Mouse (Mus musculus) ovary, adult 18-20 months (tissue): ENCODE results near the gene Tmem106c.

Experiments used
- DNase-seq: peaks from one replicate; pipeline ENCODE4 v3.0.0; 2022; ENCODE audit warnings: low spot score, mixed read lengths

The Tmem106c gene

DNA sequence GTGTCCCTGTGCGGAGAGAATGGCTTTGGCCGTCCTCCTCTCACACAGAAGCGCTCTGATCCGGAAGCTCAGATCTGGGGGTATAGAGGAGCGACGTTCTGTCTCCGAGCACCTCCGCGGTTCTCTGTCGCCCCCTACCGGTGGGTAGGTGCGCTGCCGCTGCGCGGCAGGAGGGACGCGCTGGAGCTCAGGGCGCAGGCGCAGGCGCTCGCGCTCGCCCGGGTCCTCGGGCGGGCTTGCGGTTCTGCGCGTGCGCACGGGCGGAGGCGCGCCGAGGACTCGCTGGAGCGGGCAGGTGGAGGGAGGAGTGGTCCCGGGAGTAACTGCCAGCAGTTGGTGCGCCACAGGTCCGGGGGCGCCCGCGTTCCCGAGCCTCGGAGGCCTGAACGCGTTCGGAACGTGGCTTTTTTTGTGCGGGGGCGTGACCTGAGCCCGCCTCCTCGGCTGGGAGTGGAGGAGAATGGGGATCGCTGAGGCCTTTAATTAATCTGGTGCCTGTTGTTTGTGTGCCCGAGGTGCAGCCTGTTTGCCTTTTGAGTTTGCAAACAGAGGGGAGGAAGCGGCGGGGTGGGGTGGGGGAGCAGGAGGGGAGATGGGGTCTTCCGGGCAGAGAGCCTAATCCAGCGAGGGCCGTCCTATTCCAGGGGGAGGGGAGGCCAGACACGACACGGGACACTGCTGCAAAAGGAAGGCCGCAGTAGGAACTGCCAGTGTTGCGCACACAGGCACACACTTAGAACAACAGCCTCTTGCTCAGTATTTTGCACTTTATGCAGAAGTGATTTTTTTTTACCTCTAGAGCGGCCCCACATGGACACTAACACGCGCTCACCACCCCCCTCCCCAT is at the start of gene Tmem106c:
Tmem106c (plus strand) TSS at position 212 of the 847 bp plus-strand sequence.
- peak; percentile 86 for DNase-seq

DNA sequence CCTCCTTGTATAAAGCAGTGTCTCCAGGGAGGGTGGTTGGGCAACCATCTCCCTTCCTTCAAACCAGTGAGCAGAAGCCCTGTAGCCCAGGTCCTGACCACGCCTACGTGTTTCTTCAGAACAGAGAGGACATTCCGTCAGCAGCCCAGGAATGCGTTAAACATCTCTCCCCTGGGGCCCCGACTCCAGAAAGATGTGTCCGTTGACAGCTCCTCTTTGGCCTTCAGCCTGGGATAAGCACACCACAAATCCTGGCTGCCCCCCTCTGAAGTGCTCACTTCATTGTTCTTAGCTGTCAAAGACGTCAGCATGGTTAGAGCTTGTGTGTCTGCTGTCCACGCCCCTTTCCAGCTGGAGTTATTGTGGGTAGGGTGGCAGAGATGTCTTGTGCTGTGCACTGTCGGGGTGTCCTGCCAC is 49.7 kb upstream of the Tmem106c start:
- no peak for DNase-seq

DNA sequence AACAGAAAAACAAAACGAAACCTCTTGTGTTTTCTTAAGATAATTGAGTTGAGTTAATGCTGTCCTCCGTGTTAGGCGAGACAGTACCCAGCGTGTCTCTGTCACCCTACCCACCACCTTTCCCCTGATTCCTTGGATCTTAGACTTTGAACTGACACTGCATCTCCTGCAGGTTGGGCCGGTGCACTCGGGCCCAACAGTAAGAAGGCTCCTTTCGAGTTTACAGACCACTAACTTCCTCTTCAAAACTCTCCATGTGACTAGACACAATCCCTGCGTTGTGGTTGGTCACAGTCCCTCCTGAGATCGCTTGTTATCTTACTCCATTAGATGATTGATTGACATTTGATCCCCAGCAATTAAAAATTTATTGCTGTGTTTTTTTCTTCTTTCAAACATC is 46.0 kb upstream of the Tmem106c start:
- DNase-seq, result no peak

DNA sequence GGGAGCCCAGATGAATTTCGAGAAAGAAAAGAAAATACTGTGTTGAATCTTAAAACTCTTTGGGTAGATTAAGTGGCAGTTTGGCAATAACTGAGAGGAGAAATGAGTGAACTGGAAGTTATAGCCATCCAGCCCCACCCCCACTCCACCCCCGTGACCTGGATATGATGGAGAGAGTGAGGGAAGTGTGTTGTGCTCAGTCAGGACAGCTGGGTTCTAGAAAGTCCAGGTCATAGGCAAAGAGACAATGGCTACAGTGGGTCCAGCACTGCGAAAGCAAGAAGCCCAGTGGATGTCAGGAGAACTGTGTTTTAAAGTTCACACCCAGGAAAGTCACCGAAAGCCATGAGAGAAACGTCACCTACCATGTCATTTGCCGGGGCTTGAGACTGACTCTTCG is 44.8 kb upstream of the Tmem106c start:
- no peak for DNase-seq

GRCm38 (mm10) chr15:97920306-97920705 is 43.7 kb upstream of the Tmem106c start:
- no peak for DNase-seq

GRCm38 (mm10) chr15:97921796-97922195 is 42.2 kb upstream of the Tmem106c start:
- no peak for DNase-seq

GRCm38 (mm10) chr15:97922421-97922820 is 41.6 kb upstream of the Tmem106c start:
- DNase-seq, result no peak

DNA sequence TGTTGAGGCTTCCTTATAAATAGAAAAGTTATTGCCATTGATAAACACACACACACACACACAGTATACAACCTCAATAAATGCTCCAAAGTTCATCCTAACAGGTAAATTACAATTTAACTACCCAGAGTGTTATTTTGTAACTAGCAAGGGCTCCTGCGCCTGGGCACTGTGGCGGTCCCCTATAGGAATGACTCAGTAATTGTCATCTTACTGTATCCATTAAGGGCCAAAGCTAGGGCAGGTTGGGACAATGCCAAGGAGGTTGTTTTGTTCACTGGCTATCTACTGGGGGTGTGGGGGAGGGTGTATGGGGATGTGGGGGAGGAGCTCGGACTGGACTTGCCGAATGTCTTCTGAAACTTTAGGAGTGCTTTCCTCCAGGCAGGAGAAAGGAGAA is 37.0 kb upstream of the Tmem106c start:
- no peak for DNase-seq

DNA sequence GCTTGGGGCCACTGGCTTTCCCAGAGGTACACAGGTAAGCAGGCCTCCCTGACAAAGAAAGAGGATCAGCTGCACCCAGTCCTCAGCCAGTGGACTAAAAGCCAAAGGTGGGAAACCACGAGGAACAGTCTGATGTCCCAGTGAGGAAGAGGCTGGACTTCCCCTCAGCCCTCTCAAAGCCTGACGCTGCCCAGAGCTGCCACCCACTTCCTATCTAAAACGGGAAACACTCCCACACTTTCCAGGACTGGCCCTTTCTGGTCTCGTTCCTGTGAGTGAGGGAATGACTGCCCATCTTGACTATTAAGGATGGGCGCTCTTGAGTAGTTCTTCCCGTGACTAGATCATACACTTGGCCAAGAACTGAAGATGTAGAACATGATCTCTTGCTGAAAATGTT is 36.2 kb upstream of the Tmem106c start:
- no peak for DNase-seq

- DNase-seq, result no peak
Measured at GRCm38 (mm10) chr15:97929259-97929824, 34.7 kb upstream of the Tmem106c start.

DNA sequence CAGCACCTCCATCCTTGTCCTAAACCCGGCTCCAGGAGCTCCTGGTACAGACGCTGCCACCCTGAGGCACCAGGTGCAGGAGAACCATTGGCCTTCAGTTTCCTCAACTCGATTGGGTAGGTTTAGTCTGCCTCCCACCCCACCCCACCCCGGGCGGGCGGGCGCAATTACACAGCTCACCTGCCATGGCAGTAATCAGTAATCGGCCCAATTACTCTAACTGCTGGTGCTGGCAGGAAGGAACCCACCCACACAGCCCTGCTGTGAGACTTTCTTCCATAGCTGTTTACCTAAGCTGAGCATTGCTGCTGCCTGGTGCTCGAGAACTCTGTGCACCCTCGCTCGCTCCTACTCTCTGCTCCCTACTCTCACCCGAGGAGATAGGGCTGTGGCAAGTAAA is 31.6 kb upstream of the Tmem106c start:
- no peak for DNase-seq

DNA sequence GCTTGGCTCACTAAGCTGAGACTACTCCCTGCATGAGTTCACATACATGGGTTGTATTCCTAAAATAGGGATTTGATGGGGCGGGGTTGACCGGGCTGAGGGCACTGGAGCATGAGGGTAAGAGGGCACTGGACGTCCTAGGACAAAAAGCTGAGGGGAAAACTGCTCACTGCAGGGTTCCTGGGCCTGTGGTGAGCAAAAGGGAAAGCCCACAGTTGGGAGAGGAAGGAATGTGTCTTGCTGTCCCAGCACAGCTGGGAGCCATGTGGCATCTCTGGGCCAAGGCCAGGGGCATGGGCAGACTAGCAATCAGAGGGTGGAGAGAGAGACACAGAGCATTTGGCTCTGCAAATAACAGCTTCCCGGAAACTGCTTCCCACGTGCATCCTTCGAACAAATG is 25.4 kb upstream of the Tmem106c start:
- no peak for DNase-seq

GRCm38 (mm10) chr15:97940088-97940487 is 23.9 kb upstream of the Tmem106c start:
- no peak for DNase-seq

DNA sequence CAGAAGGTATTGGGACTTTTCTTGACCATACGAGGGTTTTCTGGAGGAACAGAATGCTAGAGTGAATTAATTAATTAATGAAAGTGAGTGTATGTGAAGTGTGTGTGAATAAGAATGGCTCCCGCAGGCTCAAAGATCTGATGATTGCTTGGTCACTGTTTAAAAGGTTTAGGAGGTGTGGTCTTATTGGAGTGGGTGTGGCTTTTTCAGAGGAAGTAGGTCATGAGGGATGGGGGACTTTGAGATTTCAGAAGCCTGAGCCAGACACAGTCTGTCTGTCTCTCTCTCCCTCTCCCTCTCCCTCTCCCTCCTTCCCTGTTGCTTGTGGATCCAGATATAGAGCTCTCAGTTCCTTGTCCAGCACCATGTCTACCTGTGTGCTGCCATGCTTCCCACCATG is 22.7 kb upstream of the Tmem106c start:
- no peak for DNase-seq

DNA sequence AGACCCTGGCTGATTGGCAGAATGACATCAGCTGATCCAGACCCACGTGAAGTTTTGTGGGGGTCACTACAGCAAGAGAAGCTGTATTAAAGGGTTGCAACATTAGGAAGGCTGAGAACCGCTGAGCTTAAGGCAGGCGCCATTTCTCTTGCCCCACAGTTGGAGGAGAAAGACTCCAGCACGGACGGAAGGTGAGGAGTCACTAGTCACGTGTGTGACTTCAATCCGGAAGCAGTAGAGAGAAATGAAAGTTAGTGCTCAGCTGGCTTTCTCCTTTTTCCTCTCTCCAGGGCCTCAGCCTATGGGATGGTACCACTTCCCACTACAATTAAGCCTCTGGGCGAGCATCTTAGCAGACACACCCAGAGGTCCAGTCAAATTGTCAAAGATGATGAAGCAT is 21.5 kb upstream of the Tmem106c start:
- no peak for DNase-seq

- no peak for DNase-seq
Measured at GRCm38 (mm10) chr15:97943356-97943755, 20.6 kb upstream of the Tmem106c start.

DNA sequence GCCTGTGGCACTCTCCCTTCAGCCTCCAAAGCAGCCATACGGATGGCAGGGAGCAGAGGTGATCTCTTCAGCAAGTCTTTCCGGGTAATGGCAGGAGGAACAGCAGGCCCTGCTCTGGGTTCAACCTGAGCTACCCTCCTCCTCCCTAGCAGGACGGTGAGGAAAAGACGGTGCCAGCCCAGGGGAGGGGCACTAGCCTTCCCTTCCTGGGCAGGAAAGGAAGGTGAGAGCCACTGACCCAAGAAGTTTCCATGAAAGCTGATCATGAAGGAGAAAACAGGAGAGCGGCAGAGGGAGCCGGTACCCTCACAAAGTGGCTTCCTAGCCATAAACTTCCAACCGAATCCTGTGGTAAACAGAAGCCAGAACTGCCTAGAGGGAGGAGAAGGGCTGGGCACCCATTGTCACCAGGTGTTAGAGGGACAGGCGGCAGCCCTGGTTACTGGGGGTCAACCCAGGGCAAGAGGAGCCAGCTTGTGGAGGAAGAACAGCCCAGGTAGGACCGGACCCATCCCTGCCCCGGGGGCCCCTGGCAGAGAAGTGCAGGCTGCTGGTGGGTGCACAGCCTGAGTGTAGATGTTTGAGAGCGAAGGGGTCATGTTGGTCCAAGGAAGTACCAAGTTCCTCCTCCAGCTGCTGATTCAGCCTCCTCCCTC is 19.0 kb upstream of the Tmem106c start:
- DNase-seq, result no peak

DNA sequence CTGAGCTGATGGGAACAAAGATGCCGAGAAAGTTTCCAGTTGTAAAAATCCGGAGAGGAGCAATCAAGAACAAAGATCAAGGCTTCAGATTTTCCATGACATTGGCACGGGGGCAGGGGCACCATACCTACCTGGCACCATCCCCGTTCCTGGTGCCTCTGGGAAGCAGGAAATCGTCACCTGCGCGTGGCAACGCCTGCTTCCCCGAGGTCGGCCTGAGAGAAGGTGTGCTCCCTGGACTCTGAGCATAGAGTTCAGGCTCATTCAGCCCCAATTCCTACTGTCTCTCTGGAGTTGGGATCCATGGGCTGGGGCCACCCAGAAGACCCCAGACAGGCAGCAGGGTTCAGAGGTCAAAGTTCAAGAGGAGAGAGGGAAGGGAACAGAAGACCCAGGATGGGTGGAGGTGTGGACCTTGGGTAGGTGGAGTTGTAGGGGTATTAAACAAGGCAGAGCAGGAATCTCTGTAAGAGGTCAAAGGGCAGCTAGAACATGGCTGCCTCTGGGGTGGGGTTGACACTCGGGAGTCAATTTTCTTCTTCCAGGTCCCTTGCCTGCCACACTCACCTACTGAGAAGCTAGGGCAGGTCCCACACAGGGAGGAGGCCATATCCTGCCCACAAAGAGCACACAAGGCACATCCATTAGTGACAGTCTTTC is 18.2 kb upstream of the Tmem106c start:
- DNase-seq, result no peak

- DNase-seq, result no peak
Measured at GRCm38 (mm10) chr15:97948720-97949119, 15.3 kb upstream of the Tmem106c start.

- no peak for DNase-seq
Measured at GRCm38 (mm10) chr15:97949706-97950105, 14.3 kb upstream of the Tmem106c start.

DNA sequence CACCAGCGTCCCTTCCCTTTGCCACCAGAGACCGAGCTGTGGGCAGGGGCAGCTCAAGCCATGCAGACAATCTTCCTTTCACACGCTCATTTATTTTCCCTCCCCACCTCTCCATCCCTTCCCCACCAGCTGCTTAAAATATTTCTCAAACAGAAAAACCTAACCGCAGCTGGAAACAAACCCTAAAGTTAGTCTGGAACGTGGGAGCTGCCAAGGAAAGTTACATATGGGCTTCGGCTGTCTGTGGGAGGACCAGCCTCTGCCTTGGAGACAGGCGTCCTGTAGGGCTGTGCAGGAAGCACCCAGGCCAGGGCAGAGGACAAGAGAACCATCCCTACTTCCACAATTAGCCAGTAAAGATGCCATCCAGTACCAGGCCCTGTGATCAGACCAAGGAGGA is 13.8 kb upstream of the Tmem106c start:
- DNase-seq, result no peak

DNA sequence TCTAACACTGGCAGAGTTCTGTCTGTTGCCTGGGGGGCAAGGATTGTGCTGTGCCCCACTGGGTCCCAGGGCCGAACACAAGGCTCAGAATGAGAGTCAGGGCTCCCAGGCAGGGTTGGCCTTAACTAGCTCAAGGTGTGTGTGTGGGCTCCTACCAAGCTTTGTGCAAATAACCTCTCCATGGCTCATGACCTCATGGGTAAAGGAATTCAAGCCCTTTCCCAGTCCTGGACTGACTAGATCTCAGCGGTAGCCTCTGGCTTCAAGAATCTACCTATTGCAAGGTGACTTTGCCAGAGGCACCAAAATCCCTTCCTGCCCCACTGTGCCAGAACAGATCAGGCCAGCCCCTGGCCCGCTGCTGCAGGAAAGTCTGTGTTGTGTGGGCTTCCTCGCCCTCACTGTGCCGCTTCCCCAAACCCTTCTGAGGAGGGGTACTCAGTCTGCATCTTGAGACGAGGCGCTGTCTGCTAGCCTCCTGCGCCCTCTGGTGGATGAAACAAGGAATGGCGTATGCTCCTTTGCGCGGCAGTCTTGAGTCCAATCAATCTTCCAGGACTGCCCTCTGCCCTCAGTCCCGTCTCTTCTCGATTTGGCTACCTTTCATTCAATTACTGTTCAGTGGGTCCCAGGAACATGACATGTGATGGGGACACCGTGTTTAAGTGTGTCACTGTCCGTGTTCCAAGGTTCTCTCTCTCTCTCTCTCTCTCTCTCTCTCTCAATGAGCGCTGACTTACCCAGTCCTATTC is 11.7 kb upstream of the Tmem106c start:
- DNase-seq, result no peak
